Mouse (Mus musculus): Measurements from ENCODE around the gene 1700001C02Rik. TPM values are rescaled to one million over a fixed set of nuclear protein-coding genes. Genes with fewer than 3 reads are reported as not detected.

The 1700001C02Rik gene
- total RNA-seq, 2 experiments from 2014 or later = not detected

- no peak for ATAC-seq (replicated peaks; ENCODE audit: poor library complexity, severe bottlenecking)
Measured at GRCm38 (mm10) chr5:30493723-30494122, 27.9 kb downstream of the 1700001C02Rik start.

GRCm38 (mm10) chr5:30494606-30495005 is 28.8 kb downstream of the 1700001C02Rik start:
- no peak for ATAC-seq (replicated peaks; ENCODE audit: poor library complexity, severe bottlenecking)

- no peak for ATAC-seq (replicated peaks; ENCODE audit: poor library complexity, severe bottlenecking)
Measured at GRCm38 (mm10) chr5:30495288-30495687, 29.4 kb downstream of the 1700001C02Rik start.

- ATAC-seq (replicated peaks; ENCODE audit: poor library complexity, severe bottlenecking) = no peak
Measured at GRCm38 (mm10) chr5:30496821-30497220, 31.0 kb downstream of the 1700001C02Rik start.

- ATAC-seq (replicated peaks; ENCODE audit: poor library complexity, severe bottlenecking) = no peak
Measured at GRCm38 (mm10) chr5:30497299-30497698, 31.5 kb downstream of the 1700001C02Rik start.

- no peak for ATAC-seq (replicated peaks; ENCODE audit: poor library complexity, severe bottlenecking)
Measured at GRCm38 (mm10) chr5:30513111-30513510, 47.3 kb downstream of the 1700001C02Rik start.

- peak; percentile 98 for ATAC-seq (replicated peaks; ENCODE audit: poor library complexity, severe bottlenecking)
Measured at GRCm38 (mm10) chr5:30516376-30516775, 50.5 kb downstream of the 1700001C02Rik start.

GRCm38 (mm10) chr5:30518108-30518507 is 52.3 kb downstream of the 1700001C02Rik start:
- no peak for ATAC-seq (replicated peaks; ENCODE audit: poor library complexity, severe bottlenecking)

GRCm38 (mm10) chr5:30518547-30518946 is 52.7 kb downstream of the 1700001C02Rik start:
- ATAC-seq (replicated peaks; ENCODE audit: poor library complexity, severe bottlenecking) = no peak

GRCm38 (mm10) chr5:30519494-30519893 is 53.6 kb downstream of the 1700001C02Rik start:
- ATAC-seq (replicated peaks; ENCODE audit: poor library complexity, severe bottlenecking) = no peak

GRCm38 (mm10) chr5:30520214-30520732 is 54.4 kb downstream of the 1700001C02Rik start:
- no peak for ATAC-seq (replicated peaks; ENCODE audit: poor library complexity, severe bottlenecking)

GRCm38 (mm10) chr5:30522406-30522805 is 56.6 kb downstream of the 1700001C02Rik start:
- ATAC-seq (replicated peaks; ENCODE audit: poor library complexity, severe bottlenecking) = no peak

- peak; percentile 44 for ATAC-seq (replicated peaks; ENCODE audit: poor library complexity, severe bottlenecking)
Measured at GRCm38 (mm10) chr5:30523131-30523530, 57.3 kb downstream of the 1700001C02Rik start.

- ATAC-seq (replicated peaks; ENCODE audit: poor library complexity, severe bottlenecking) = no peak
Measured at GRCm38 (mm10) chr5:30524213-30524612, 58.4 kb downstream of the 1700001C02Rik start.

- no peak for ATAC-seq (replicated peaks; ENCODE audit: poor library complexity, severe bottlenecking)
Measured at GRCm38 (mm10) chr5:30525920-30526836, 60.3 kb downstream of the 1700001C02Rik start.

- no peak for ATAC-seq (replicated peaks; ENCODE audit: poor library complexity, severe bottlenecking)
Measured at GRCm38 (mm10) chr5:30527129-30527528, 61.3 kb downstream of the 1700001C02Rik start.

GRCm38 (mm10) chr5:30528906-30529305 is 63.1 kb downstream of the 1700001C02Rik start:
- ATAC-seq (replicated peaks; ENCODE audit: poor library complexity, severe bottlenecking) = no peak

Other genes with a start within 250 kb of the 1700001C02Rik start
- gene Selenoi, start 233.5 kb upstream of the 1700001C02Rik start, total RNA-seq (2014; fragmentation: Nextera tagmentation) = 22.7 and 38.5 TPM in 2 replicates
- 48.1 and 61.2 TPM in 2 replicates for gene Selenoi, start 233.5 kb upstream of the 1700001C02Rik start, total RNA-seq (2017)
- gene Drc1, start 184.7 kb upstream of the 1700001C02Rik start, total RNA-seq (2014; fragmentation: Nextera tagmentation) = not detected in 2 replicates
- not detected in 2 replicates for gene Drc1, start 184.7 kb upstream of the 1700001C02Rik start, total RNA-seq (2017)
- not detected in 2 replicates for gene Otof, start 4.1 kb upstream of the 1700001C02Rik start, total RNA-seq (2014; fragmentation: Nextera tagmentation)
- gene Otof, start 4.1 kb upstream of the 1700001C02Rik start, total RNA-seq (2017) = not detected in 2 replicates
- not detected in 2 replicates for gene Cib4, start 79.8 kb downstream of the 1700001C02Rik start, total RNA-seq (2014; fragmentation: Nextera tagmentation)
- not detected in 2 replicates for gene Cib4, start 79.8 kb downstream of the 1700001C02Rik start, total RNA-seq (2017)
- not detected in 2 replicates for gene Kcnk3, start 122.1 kb downstream of the 1700001C02Rik start, total RNA-seq (2014; fragmentation: Nextera tagmentation)
- not detected in 2 replicates for gene Kcnk3, start 122.1 kb downstream of the 1700001C02Rik start, total RNA-seq (2017)
- 11.8 and 15.4 TPM in 2 replicates for gene Slc35f6, start 181.9 kb downstream of the 1700001C02Rik start, total RNA-seq (2014; fragmentation: Nextera tagmentation)
- 2.8 and 6.6 TPM in 2 replicates for gene Slc35f6, start 181.9 kb downstream of the 1700001C02Rik start, total RNA-seq (2017)
- 78.6 and 110 TPM in 2 replicates for gene Cenpa, start 200.7 kb downstream of the 1700001C02Rik start, total RNA-seq (2014; fragmentation: Nextera tagmentation)
- gene Cenpa, start 200.7 kb downstream of the 1700001C02Rik start, total RNA-seq (2017) = 84.8 and 124 TPM in 2 replicates
- gene Dpysl5, start 245.5 kb downstream of the 1700001C02Rik start, total RNA-seq (2014; fragmentation: Nextera tagmentation) = not detected in 2 replicates
- not detected in 2 replicates for gene Dpysl5, start 245.5 kb downstream of the 1700001C02Rik start, total RNA-seq (2017)